27 mouse cellular contexts compared by ENCODE assay signal in genomic region chr3:156210827-156211226, GRCm38 (mm10).
DNase-seq lines count a peak whose midpoint lies in the region; ATAC-seq and TF ChIP-seq lines count a peak whose summit lies in the region.
"Had no signal": no experiment of that assay in that cellular context is flagged by ENCODE, and none has a peak within 500 bp of the region (broad histone marks: within the 10 kb centered on the region; RNA-seq: fewer than 3 reads in every experiment).

No protein-coding gene starts in this region.

- no peak overlapping the region for H3K9ac ChIP-seq in forebrain, embryonic 14.5 days (ENCODE audit: low read length)
- H3K9ac ChIP-seq in forebrain, embryonic 11.5 days (ENCODE audit: low read length) = no peak overlapping the region
- H3K9ac ChIP-seq in forebrain, postnatal 0 days = no peak overlapping the region
- H3K9ac ChIP-seq: embryonic facial prominence, embryonic 13.5 days; limb, embryonic 12.5 days; liver, embryonic 15.5 days; lung, embryonic 15.5 days; midbrain, embryonic 12.5 days; neural tube, embryonic 12.5 days had no signal

- H3K4me3 ChIP-seq in forebrain, embryonic 14.5 days (ENCODE audit: low read depth, low read length) = no peak overlapping the region
- no peak overlapping the region for H3K4me3 ChIP-seq in forebrain, embryonic 11.5 days (ENCODE audit: low read depth, low read length)
- H3K4me3 ChIP-seq in layer of hippocampus, adult 2 months = no peak overlapping the region
- no peak overlapping the region for H3K4me3 ChIP-seq in forebrain, postnatal 0 days (ENCODE audit: low read depth, low read length)
- H3K4me3 ChIP-seq: embryonic facial prominence, embryonic 13.5 days; erythroblast, embryonic 14.5 days; left cerebral cortex, adult 2 months; limb, embryonic 12.5 days; liver, embryonic 15.5 days; lung, embryonic 15.5 days; midbrain, embryonic 12.5 days; myocyte; neural tube, embryonic 12.5 days had no signal

- no peak for TF ChIP-seq CTCF in layer of hippocampus, adult 2 months (conservative IDR thresholded peaks at IDR 0.05)
- no peak for TF ChIP-seq CTCF in brain, embryonic 14.5 days (IDR thresholded peaks at IDR 0.05; ENCODE audit: borderline replicate concordance, extremely low read depth, insufficient read depth, insufficient read length)
- no peak for TF ChIP-seq CTCF in forebrain, postnatal 0 days (IDR thresholded peaks at IDR 0.05; ENCODE audit: low read depth)

- H3K27ac ChIP-seq in forebrain, embryonic 14.5 days (ENCODE audit: low read depth, low read length) = no peak overlapping the region
- no peak overlapping the region for H3K27ac ChIP-seq in forebrain, embryonic 11.5 days (ENCODE audit: low read depth, low read length)
- H3K27ac ChIP-seq in layer of hippocampus, adult 2 months = 0 out of 2 replicates have a peak overlapping the region, but pooled peaks have one; percentile 25
- no peak overlapping the region for H3K27ac ChIP-seq in forebrain, postnatal 0 days (ENCODE audit: low read depth, low read length)
- H3K27ac ChIP-seq: embryonic facial prominence, embryonic 13.5 days; left cerebral cortex, adult 2 months; limb, embryonic 12.5 days; liver, embryonic 15.5 days; lung, embryonic 15.5 days; midbrain, embryonic 12.5 days; neural tube, embryonic 12.5 days had no signal

- H3K27me3 ChIP-seq in forebrain, embryonic 14.5 days (replicated peaks; ENCODE audit: control insufficient read depth, insufficient read depth, low read length) = no peaks in the 10 kb centered on the region
- no peaks in the 10 kb centered on the region for H3K27me3 ChIP-seq in forebrain, embryonic 11.5 days (ENCODE audit: control insufficient read depth, insufficient read depth, low read length)
- no peaks in the 10 kb centered on the region for H3K27me3 ChIP-seq in forebrain, postnatal 0 days (ENCODE audit: insufficient read depth, low read length)
- H3K27me3 ChIP-seq: embryonic facial prominence, embryonic 13.5 days; limb, embryonic 12.5 days; liver, embryonic 15.5 days; lung, embryonic 15.5 days; midbrain, embryonic 12.5 days; neural tube, embryonic 12.5 days had no signal

- TF ChIP-seq POLR2A in brain, embryonic 14.5 days (IDR thresholded peaks at IDR 0.05; ENCODE audit: borderline replicate concordance, extremely low read depth, insufficient read depth, insufficient read length, poor library complexity, severe bottlenecking) = no peak

- H3K36me3 ChIP-seq in forebrain, embryonic 14.5 days (ENCODE audit: control insufficient read depth, insufficient read depth, low read length) = no peaks in the 10 kb centered on the region
- H3K36me3 ChIP-seq in forebrain, embryonic 11.5 days (ENCODE audit: control insufficient read depth, insufficient read depth, low read length) = no peaks in the 10 kb centered on the region
- H3K36me3 ChIP-seq in forebrain, postnatal 0 days (ENCODE audit: insufficient read depth) = no peaks in the 10 kb centered on the region
- H3K36me3 ChIP-seq: embryonic facial prominence, embryonic 13.5 days; limb, embryonic 12.5 days; liver, embryonic 15.5 days; lung, embryonic 15.5 days; midbrain, embryonic 12.5 days; neural tube, embryonic 12.5 days had no signal

- H3K4me1 ChIP-seq in forebrain, embryonic 14.5 days (ENCODE audit: control insufficient read depth, insufficient read depth, low read length) = no peaks in the 10 kb centered on the region
- no peaks in the 10 kb centered on the region for H3K4me1 ChIP-seq in forebrain, embryonic 11.5 days (replicated peaks; ENCODE audit: control insufficient read depth, insufficient read depth, low read length)
- H3K4me1 ChIP-seq in forebrain, postnatal 0 days (ENCODE audit: insufficient read depth) = no peaks in the 10 kb centered on the region
- H3K4me1 ChIP-seq: embryonic facial prominence, embryonic 13.5 days; limb, embryonic 12.5 days; liver, embryonic 15.5 days; lung, embryonic 15.5 days; midbrain, embryonic 12.5 days; neural tube, embryonic 12.5 days had no signal

- 80% methylated on average over 4 of the region's 4 CpGs for WGBS in forebrain, embryonic 14.5 days
- 88% methylated on average over 4 of the region's 4 CpGs for WGBS in forebrain, embryonic 11.5 days
- 63% methylated on average over 4 of the region's 4 CpGs for WGBS in forebrain, postnatal 0 days

- no peaks in the 10 kb centered on the region for H3K9me3 ChIP-seq in forebrain, embryonic 14.5 days (replicated peaks; ENCODE audit: control insufficient read depth, low read length)
- no peaks in the 10 kb centered on the region for H3K9me3 ChIP-seq in forebrain, embryonic 11.5 days (ENCODE audit: control insufficient read depth, low read length)
- no peaks in the 10 kb centered on the region for H3K9me3 ChIP-seq in forebrain, postnatal 0 days (ENCODE audit: low read length)
- H3K9me3 ChIP-seq: embryonic facial prominence, embryonic 13.5 days; limb, embryonic 12.5 days; liver, embryonic 15.5 days; lung, embryonic 15.5 days; midbrain, embryonic 12.5 days; neural tube, embryonic 12.5 days had no signal

- peak; percentile 41 for DNase-seq in forebrain, embryonic 14.5 days (ENCODE audit: low spot score)
- DNase-seq in forebrain, embryonic 11.5 days (ENCODE audit: low spot score) = no peak
- no peak for DNase-seq in layer of hippocampus, adult 2 months (ENCODE audit: low spot score in 2 of 2)
- no peak for DNase-seq in layer of hippocampus, adult 8-10 months (ENCODE audit: low spot score in 2 of 2)
- peak; percentile 36 for DNase-seq in brain, embryonic 14.5 days (ENCODE audit: low read depth)
- peak; percentile 27 for DNase-seq in forebrain, postnatal 0 days
- no peak for DNase-seq in MN1 (ENCODE audit: low spot score)
- no peak for DNase-seq in kidney, postnatal 14 days
- DNase-seq: adrenal gland, postnatal 25 days; cerebellum, adult 2 months; cerebellum, postnatal 14 days; gastrocnemius, postnatal 14 days; kidney, adult 9 months; kidney, postnatal 10 days; right cerebral cortex, postnatal 14 days; thymus, postnatal 4 days had no signal

- no peak for ATAC-seq in forebrain, embryonic 14.5 days
- no peak for ATAC-seq in forebrain, embryonic 11.5 days (replicated peaks; ENCODE audit: low FRiP score)
- peak; percentile 63; the same call in 1 of the 2 replicates for ATAC-seq in forebrain, postnatal 0 days
- ATAC-seq: CD4-positive, CD25-positive, alpha-beta regulatory T cell, adult 4 months; intestine, postnatal 0 days had no signal

- H3K4me2 ChIP-seq in forebrain, embryonic 14.5 days (ENCODE audit: low read length) = no peak overlapping the region
- no peak overlapping the region for H3K4me2 ChIP-seq in forebrain, embryonic 11.5 days (ENCODE audit: low read depth, low read length, severe bottlenecking)
- H3K4me2 ChIP-seq in forebrain, postnatal 0 days (ENCODE audit: low read depth) = no peak overlapping the region
- H3K4me2 ChIP-seq: embryonic facial prominence, embryonic 13.5 days; limb, embryonic 12.5 days; liver, embryonic 15.5 days; lung, embryonic 15.5 days; midbrain, embryonic 12.5 days; neural tube, embryonic 12.5 days had no signal

Comparison
In these comparisons a context has a peak if more than half of its experiments do, and no peak if none do; other contexts are left out.
1. DNase-seq: peak in forebrain, embryonic 14.5 days (single experiment), brain, embryonic 14.5 days (single experiment) and forebrain, postnatal 0 days (single experiment); none in forebrain, embryonic 11.5 days (single experiment), layer of hippocampus, adult 2 months (0 of 2), layer of hippocampus, adult 8-10 months (0 of 2), MN1 (single experiment) and kidney, postnatal 14 days (single experiment).